Mouse (Mus musculus) MEL (cell line): ENCODE measurements around the gene Atpaf1. TPM values are rescaled to one million over a fixed set of nuclear protein-coding genes. Genes with fewer than 3 reads are reported as not detected.
A peak's percentile ranks its signal among the peaks of the same experiment; 100 is the strongest.

Experiments used
- DNase-seq: peaks from one replicate; pipeline ENCODE4 v3.0.0; 2011; ENCODE audit warnings: low read depth, low spot score
- H3K27ac ChIP-seq: 2 replicates; pipeline ENCODE4 v1.5.1; 2012; ENCODE audit warnings: low read depth, mild to moderate bottlenecking, control low read depth, low read length, moderate library complexity; ENCODE audit not compliant: control insufficient read depth
- H3K27me3 ChIP-seq, 2 experiments: fragments of 150-350 bp in 1 of 2; sonication (generic) in 1 of 2; 2 replicates each; pipeline ENCODE4 v1.6.1; 2012; ENCODE audit warnings: low read length in 2 of 2, mild to moderate bottlenecking in 2 of 2, improper control_type of control experiment in 1 of 2, moderate library complexity in 1 of 2; ENCODE audit not compliant: insufficient read depth in 2 of 2, control insufficient read depth in 1 of 2
- H3K36me3 ChIP-seq, 2 experiments: 2 replicates each; pipeline ENCODE4 v1.6.1; 2012 to 2014; ENCODE audit warnings: low read length in 2 of 2, improper control_type of control experiment in 1 of 2, inconsistent platforms in 1 of 2, mild to moderate bottlenecking in 1 of 2; ENCODE audit not compliant: insufficient read depth in 2 of 2, control insufficient read depth in 1 of 2
- H3K4me1 ChIP-seq, 2 experiments: fragments of 150-350 bp in 1 of 2; sonication (generic) in 1 of 2; 2 replicates each; pipeline ENCODE4 v1.6.1; 2012; ENCODE audit warnings: low read length in 2 of 2, improper control_type of control experiment in 1 of 2, mild to moderate bottlenecking in 1 of 2; ENCODE audit not compliant: insufficient read depth in 2 of 2, control insufficient read depth in 1 of 2
- H3K4me3 ChIP-seq, 2 experiments: fragments of 150-350 bp in 1 of 2; sonication (generic) in 1 of 2; 2 replicates each; pipeline ENCODE4 v1.5.1; 2012; ENCODE audit warnings: low read depth in 2 of 2, low read length in 2 of 2, mild to moderate bottlenecking in 2 of 2, moderate library complexity in 2 of 2, control low read depth in 1 of 2, improper control_type of control experiment in 1 of 2; ENCODE audit not compliant: control insufficient read depth in 1 of 2, insufficient read depth in 1 of 2
- H3K79me2 ChIP-seq: 2 replicates; pipeline ENCODE4 v1.6.1; 2012; ENCODE audit warnings: mild to moderate bottlenecking, low read length, moderate library complexity; ENCODE audit not compliant: control insufficient read depth, poor library complexity, insufficient read depth
- H3K9ac ChIP-seq: 2 replicates; pipeline ENCODE4 v1.6.1; 2012; ENCODE audit warnings: low read depth, mild to moderate bottlenecking, control low read depth, low read length, moderate library complexity; ENCODE audit not compliant: control insufficient read depth, poor library complexity, severe bottlenecking
- H3K9me3 ChIP-seq: fragments of 150-350 bp; sonication (generic); replicated peaks from 2 replicates; pipeline ENCODE4 v1.6.1; 2012; ENCODE audit warnings: mild to moderate bottlenecking, low read length, improper control_type of control experiment, moderate library complexity; ENCODE audit not compliant: insufficient read depth
- BHLHE40 ChIP-seq: IDR thresholded peaks from 2 replicates; pipeline ENCODE4 v1.6.1; 2012; ENCODE audit warnings: low read depth, mild to moderate bottlenecking, inconsistent platforms, low read length, improper control_type of control experiment, borderline replicate concordance
- CHD2 ChIP-seq: IDR thresholded peaks from 2 replicates; pipeline ENCODE4 v1.6.1; 2011; ENCODE audit warnings: low read length, improper control_type of control experiment
- ELF1 ChIP-seq: IDR thresholded peaks from 2 replicates; pipeline ENCODE4 v1.6.1; 2014; ENCODE audit warnings: low read depth, mild to moderate bottlenecking, inconsistent platforms, low read length, improper control_type of control experiment, moderate library complexity
- GATA1 ChIP-seq: IDR thresholded peaks from 2 replicates; pipeline ENCODE4 v1.6.1; 2011; ENCODE audit warnings: low read depth, low read length, improper control_type of control experiment
- HCFC1 ChIP-seq: IDR thresholded peaks from 2 replicates; pipeline ENCODE4 v1.6.1; 2012; ENCODE audit warnings: low read depth, mild to moderate bottlenecking, inconsistent platforms, low read length, improper control_type of control experiment, moderate library complexity
- MAZ ChIP-seq: IDR thresholded peaks from 2 replicates; pipeline ENCODE4 v1.6.1; 2012; ENCODE audit warnings: low read depth, mild to moderate bottlenecking, inconsistent platforms, low read length, improper control_type of control experiment
- MEF2A ChIP-seq: IDR thresholded peaks from 2 replicates; pipeline ENCODE4 v1.6.1; 2014; ENCODE audit warnings: low read depth, mild to moderate bottlenecking, inconsistent platforms, low read length, improper control_type of control experiment; ENCODE audit not compliant: poor library complexity, insufficient replicate concordance, severe bottlenecking; ENCODE audit errors: extremely low read depth
- MYC ChIP-seq: IDR thresholded peaks from 2 replicates; pipeline ENCODE4 v1.6.1; 2011; ENCODE audit warnings: low read depth, mild to moderate bottlenecking, low read length, improper control_type of control experiment, moderate library complexity
- NRF1 ChIP-seq: IDR thresholded peaks from 2 replicates; pipeline ENCODE4 v1.6.1; 2014; ENCODE audit warnings: low read depth, mild to moderate bottlenecking, inconsistent platforms, low read length, improper control_type of control experiment, moderate library complexity; ENCODE audit not compliant: poor library complexity, insufficient read depth, severe bottlenecking
- POLR2A ChIP-seq, 2 experiments: IDR thresholded peaks; 2 replicates each; pipeline ENCODE4 v1.6.1; 2011 to 2012; ENCODE audit warnings: low read length in 2 of 2, mild to moderate bottlenecking in 2 of 2, control low read depth in 1 of 2, improper control_type of control experiment in 1 of 2, low read depth in 1 of 2, moderate library complexity in 1 of 2; ENCODE audit not compliant: control insufficient read depth in 1 of 2, insufficient read depth in 1 of 2, poor library complexity in 1 of 2
- POLR2AphosphoS5 ChIP-seq: IDR thresholded peaks from 2 replicates; pipeline ENCODE4 v1.6.1; 2012; ENCODE audit warnings: low read depth, borderline replicate concordance, mild to moderate bottlenecking, inconsistent platforms, low read length, moderate library complexity, mixed read lengths
- RCOR1 ChIP-seq: IDR thresholded peaks from 2 replicates; pipeline ENCODE4 v1.6.1; 2012; ENCODE audit warnings: low read depth, mild to moderate bottlenecking, inconsistent platforms, low read length, improper control_type of control experiment
- SIN3A ChIP-seq: IDR thresholded peaks from 2 replicates; pipeline ENCODE4 v1.6.1; 2012; ENCODE audit warnings: low read length, improper control_type of control experiment, inconsistent platforms
- SMC3 ChIP-seq: IDR thresholded peaks from 2 replicates; pipeline ENCODE4 v1.6.1; 2011; ENCODE audit warnings: low read depth, low read length, improper control_type of control experiment
- TAL1 ChIP-seq: IDR thresholded peaks from 2 replicates; pipeline ENCODE4 v1.6.1; 2012; ENCODE audit warnings: mild to moderate bottlenecking, inconsistent platforms, low read length, moderate library complexity, mixed read lengths
- TCF12 ChIP-seq: IDR thresholded peaks from 2 replicates; pipeline ENCODE4 v1.6.1; 2014; ENCODE audit warnings: low read depth, mild to moderate bottlenecking, inconsistent platforms, low read length, improper control_type of control experiment, moderate library complexity
- UBTF ChIP-seq: IDR thresholded peaks from 2 replicates; pipeline ENCODE4 v1.6.1; 2012; ENCODE audit warnings: low read depth, mild to moderate bottlenecking, inconsistent platforms, low read length, improper control_type of control experiment, moderate library complexity, borderline replicate concordance; ENCODE audit not compliant: insufficient read depth
- USF1 ChIP-seq: IDR thresholded peaks from 2 replicates; pipeline ENCODE4 v1.6.1; 2014; ENCODE audit warnings: low read depth, mild to moderate bottlenecking, inconsistent platforms, low read length, improper control_type of control experiment, moderate library complexity
- ZKSCAN1 ChIP-seq: IDR thresholded peaks from 2 replicates; pipeline ENCODE4 v1.6.1; 2012; ENCODE audit warnings: low read depth, mild to moderate bottlenecking, inconsistent platforms, low read length, improper control_type of control experiment, moderate library complexity
- polyA plus RNA-seq, 2 experiments: library from polyadenylated mRNA; stranded (reverse) in 1 of 2; unstranded in 1 of 2; fragments of >175 nt in 1 of 2; fragments of >200 nt in 1 of 2; gene quantifications; 2 replicates each; pipeline versions ENCODE4 v1.2.1 to v1.2.4; 2012; ENCODE audit warnings: low replicate concordance in 2 of 2, low read depth in 1 of 2; ENCODE audit not compliant: insufficient read length in 2 of 2, insufficient read depth in 1 of 2, missing spikeins in 1 of 2
- total RNA-seq: library from RNA; depleted of rRNA; stranded (reverse); fragments of 300-350 nt; gene quantifications from 2 replicates; pipeline ENCODE4 v1.2.3, GENCODE M21; 2012

Atpaf1 gene
- total and polyA plus RNA-seq, 3 experiments: 23.4 to 24.5 TPM; not detected in 1

GRCm38 (mm10) chr4:115828572-115828902 lies 43.9 kb downstream of the Atpaf1 start:
- Histone ChIP-seq H3K36me3 (peaks cover 2 to 33% of the 10 kb centered on the region in 2 experiments; a peak in 3 of 4 replicates), H3K4me3 (peak overlapping the region; percentile 91 to 99), H3K9ac (peak overlapping the region; percentile 59), H3K4me1 (peaks cover 26 to 41% of the 10 kb centered on the region in 2 experiments), H3K79me2 (peaks cover 4% of the 10 kb centered on the region), H3K27ac (peak overlapping the region; percentile 22), H3K9me3 (no peaks in the 10 kb centered on the region), H3K27me3 (no peaks in the 10 kb centered on the region)
- TF ChIP-seq ZKSCAN1: no peak
- peak; percentile 12; the same call in 1 of the 2 replicates for TF ChIP-seq SMC3
- DNase-seq: no peak

GRCm38 (mm10) chr4:115830491-115830890 lies 45.9 kb downstream of the Atpaf1 start:
- Histone ChIP-seq H3K4me1 (peaks cover 11 to 23% of the 10 kb centered on the region in 2 experiments), H3K79me2 (peaks cover 4% of the 10 kb centered on the region), H3K9ac (no peak overlapping the region), H3K36me3 (peaks cover 2 to 15% of the 10 kb centered on the region in 2 experiments; a peak in 3 of 4 replicates), H3K4me3 (no peak overlapping the region), H3K9me3 (no peaks in the 10 kb centered on the region), H3K27me3 (no peaks in the 10 kb centered on the region), H3K27ac (no peak overlapping the region)
- DNase-seq: no peak
- TF ChIP-seq ELF1: no peak
- no peak for TF ChIP-seq NRF1
- TF ChIP-seq SIN3A: no peak
- no peak for TF ChIP-seq RCOR1
- TF ChIP-seq UBTF: no peak
- no peak for TF ChIP-seq GATA1
- no peak for TF ChIP-seq MAZ
- no peak for TF ChIP-seq TCF12
- TF ChIP-seq MYC: no peak
- no peak for TF ChIP-seq HCFC1
- no peak for TF ChIP-seq BHLHE40
- no peak for TF ChIP-seq SMC3
- no peak for TF ChIP-seq MEF2A
- TF ChIP-seq CHD2: no peak
- TF ChIP-seq USF1: no peak
- TF ChIP-seq TAL1: no peak
- TF ChIP-seq POLR2AphosphoS5: no peak
- no peak for TF ChIP-seq POLR2A (IDR thresholded peaks at IDR 0.05; ENCODE audit: control insufficient read depth in 1 of 2, insufficient read depth in 1 of 2, low read depth in 1 of 2, low read length in 2 of 2, poor library complexity in 1 of 2)
